In the genomic region with DNA sequence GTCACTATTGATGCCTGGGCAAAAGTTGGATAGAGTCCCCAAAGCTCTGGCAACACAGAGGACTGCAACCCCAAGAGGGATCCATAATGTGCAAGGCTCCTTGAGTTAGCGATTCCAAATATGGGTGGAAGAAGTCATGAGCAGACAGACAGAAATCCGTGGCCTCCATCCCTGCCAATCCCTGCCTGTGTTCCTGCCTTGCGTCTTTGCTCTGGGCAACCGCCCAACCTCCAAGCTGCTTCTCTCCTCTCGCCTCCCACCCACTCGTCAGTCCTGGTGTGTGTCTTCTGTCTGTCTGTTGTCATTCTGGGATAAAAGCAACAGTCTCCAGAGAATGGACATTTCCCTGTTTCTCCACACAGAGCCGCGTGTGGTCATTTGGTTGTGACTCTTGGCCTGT, we compare ENCODE assay signal across 30 mouse cellular contexts.
DNase-seq lines count a peak whose midpoint lies in the region; ATAC-seq and TF ChIP-seq lines count a peak whose summit lies in the region.
"Had no signal": no experiment of that assay in that cellular context is flagged by ENCODE, and none has a peak within 500 bp of the region (broad histone marks: within the 10 kb centered on the region; RNA-seq: fewer than 3 reads in every experiment).

No protein-coding gene starts in this region.

- H3K27ac ChIP-seq in layer of hippocampus, adult 2 months, result 0 out of 2 replicates have a peak overlapping the region, but pooled peaks have one; percentile 39
- H3K27ac ChIP-seq: left cerebral cortex, adult 2 months; limb, embryonic 15.5 days; liver, embryonic 13.5 days; stomach, embryonic 15.5 days had no signal

- ATAC-seq in frontal cortex, adult (ENCODE audit: low TSS enrichment), result peak; percentile 59
- ATAC-seq: forebrain, embryonic 16.5 days; intestine, postnatal 0 days; lung, postnatal 0 days; Patski had no signal

- DNase-seq in frontal cortex, postnatal 10 days (ENCODE audit: low spot score in 2 of 2), result no peak
- DNase-seq in layer of hippocampus, adult 2 months (ENCODE audit: low spot score in 2 of 2), result peak; percentile 37 to 40
- DNase-seq in layer of hippocampus, postnatal 14 days (ENCODE audit: low spot score in 2 of 2), result no peak
- peak; percentile 21 for DNase-seq in right cerebral cortex, adult 18-20 months
- DNase-seq in right cerebral cortex, postnatal 25 days, result no peak
- DNase-seq in right cerebral cortex, postnatal 14 days, result peak; percentile 23
- no peak for DNase-seq in kidney, postnatal 14 days
- DNase-seq: adrenal gland, postnatal 14 days; cerebellum, adult 11-12 months; gastrocnemius, postnatal 10 days; heart, postnatal 36 days; kidney, adult 9 months; kidney, postnatal 25 days; liver, embryonic 13.5 days; lung, adult 18-20 months; lung, postnatal 4 days; midbrain, embryonic 14.5 days; thymus, postnatal 14 days had no signal

- TF ChIP-seq CTCF in layer of hippocampus, adult 2 months (conservative IDR thresholded peaks at IDR 0.05), result no peak

- H3K4me3 ChIP-seq in layer of hippocampus, adult 2 months, result no peak overlapping the region
- H3K4me3 ChIP-seq: erythroblast, embryonic 14.5 days; hindbrain, embryonic 13.5 days; left cerebral cortex, adult 2 months; limb, embryonic 10.5 days; limb, embryonic 15.5 days; liver, embryonic 13.5 days; megakaryocyte, embryonic 14.5 days; stomach, embryonic 15.5 days had no signal

Comparison
In these comparisons a context has a peak if more than half of its experiments do, and no peak if none do; other contexts are left out.
1. DNase-seq: peak in layer of hippocampus, adult 2 months (2 of 2), right cerebral cortex, adult 18-20 months (single experiment) and right cerebral cortex, postnatal 14 days (single experiment); none in frontal cortex, postnatal 10 days (0 of 2), layer of hippocampus, postnatal 14 days (0 of 2), right cerebral cortex, postnatal 25 days (single experiment) and kidney, postnatal 14 days (single experiment).